Mouse (Mus musculus) erythroblast, embryonic 14.5 days (primary cell): ENCODE measurements around the gene Mfsd12.

Experiments used
- GATA1 ChIP-seq: IDR thresholded peaks from 2 replicates; pipeline ENCODE4 v1.6.1; 2012; ENCODE audit warnings: low read length, inconsistent platforms, mixed read lengths
- TAL1 ChIP-seq: IDR thresholded peaks from 3 replicates; pipeline ENCODE4 v1.6.1; 2012; ENCODE audit warnings: low read length, inconsistent platforms, mixed read lengths

DNA sequence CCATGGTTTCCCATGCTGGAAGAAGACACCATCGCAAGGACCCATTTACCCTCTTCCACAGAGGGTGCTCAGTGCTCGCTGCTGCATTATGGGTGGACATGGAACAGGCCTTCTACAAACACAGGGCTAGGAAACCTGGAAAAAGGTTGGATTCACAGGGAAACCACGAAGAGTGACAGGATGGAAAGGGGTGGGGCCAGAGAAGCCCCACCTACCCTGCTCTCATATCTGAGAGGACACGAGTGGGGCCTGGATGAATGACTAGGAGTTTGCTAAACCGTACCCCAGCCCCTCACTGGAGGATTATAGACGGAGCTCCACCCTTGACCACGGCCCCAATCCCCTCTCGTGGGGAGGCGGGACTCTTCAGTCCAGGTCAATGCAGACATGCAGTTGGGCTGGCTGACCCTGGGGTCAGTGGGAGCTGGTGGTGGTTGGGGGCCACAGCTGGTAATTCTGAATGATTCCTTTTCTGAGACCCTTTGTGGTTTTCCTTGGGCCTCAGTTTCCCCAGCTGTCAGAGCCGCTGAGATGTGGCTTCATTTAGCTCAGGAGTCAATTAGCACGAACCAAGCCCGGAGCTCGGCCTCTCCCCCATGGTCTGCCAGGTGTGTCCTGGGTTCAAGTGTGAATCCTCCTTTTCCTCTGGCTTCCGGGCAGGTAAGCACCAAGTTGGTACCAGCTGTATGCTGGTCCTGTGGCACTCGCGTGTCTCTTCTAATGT, 55.5 kb downstream of the Mfsd12 start:
- no peak for TF ChIP-seq GATA1
- no peak for TF ChIP-seq TAL1
